Mouse (Mus musculus) megakaryocyte, embryonic 14.5 days (primary cell): ENCODE measurements at regions not wholly inside any gene's neighbourhood (a gene's known extent, or its start where the extent isn't known, plus 50 kb on each side); places are given as distances from the start of the nearest gene placed in this dataset.

Experiments used
- FLI1 ChIP-seq: IDR thresholded peaks from 2 replicates; pipeline ENCODE4 v1.6.1; 2012; ENCODE audit warnings: low read length, inconsistent platforms, mixed read lengths
- GATA1 ChIP-seq: IDR thresholded peaks from 3 replicates; pipeline ENCODE4 v1.6.1; 2012; ENCODE audit warnings: mixed read lengths, low read length, inconsistent platforms, borderline replicate concordance

DNA sequence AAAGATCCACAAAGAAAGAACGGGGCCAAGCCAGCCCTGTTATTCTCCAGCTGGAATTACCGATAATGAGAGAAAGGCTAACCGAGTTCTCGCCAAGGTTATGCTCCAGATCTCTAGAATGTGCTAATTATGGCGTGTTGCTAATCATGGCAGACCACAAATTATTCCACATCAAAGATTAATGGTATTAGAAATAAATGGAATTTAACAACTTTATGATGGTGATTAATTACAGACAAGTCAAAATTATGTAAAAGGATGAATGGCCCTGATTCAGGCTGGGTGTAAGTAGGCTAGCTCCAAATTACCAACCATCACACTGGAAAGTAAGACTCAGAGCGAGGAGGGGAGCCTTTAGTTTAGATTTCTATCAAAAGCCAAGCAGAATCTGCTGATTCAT lies 151.0 kb upstream of the Stac start:
- TF ChIP-seq GATA1 (no peak), FLI1 (no peak)
